Mouse (Mus musculus) left cerebral cortex, postnatal 10 days (tissue): ENCODE measurements around the gene Dennd5a. TPM values are rescaled to one million over a fixed set of nuclear protein-coding genes. Genes with fewer than 3 reads are reported as not detected.

Experiments used
- DNase-seq, 2 experiments: peaks; one replicate each; pipeline ENCODE4 v3.0.0; 2021 to 2022; ENCODE audit warnings: low spot score in 2 of 2, mixed read lengths in 1 of 2; ENCODE audit errors: extremely low spot score in 1 of 2
- intact Hi-C: fragments of 180-260 bp; cut with DNase I; formaldehyde crosslinking; loops from one replicate; pipeline ENCODE4 v1.15.1; 2025
- total RNA-seq, 2 experiments: library from RNA; stranded (reverse); gene quantifications; 2 replicates each; pipeline ENCODE4 v1.2.3; 2021

The Dennd5a gene
- total RNA-seq, 2 experiments from 2014 or later = 150 to 152 TPM

GRCm38 (mm10) chr7:109900921-109901320 lies 59.3 kb downstream of the Dennd5a start:
- no peak for DNase-seq
- intact Hi-C loops = no loop called here

- intact Hi-C loops = no loop called here
- DNase-seq = no peak
Measured at GRCm38 (mm10) chr7:109898911-109899310, 61.4 kb downstream of the Dennd5a start.

- peak; percentile 67 to 87 for DNase-seq
- intact Hi-C loops = no loop called here
Measured at GRCm38 (mm10) chr7:109892530-109892929, 67.7 kb downstream of the Dennd5a start.

GRCm38 (mm10) chr7:109891786-109892185 lies 68.5 kb downstream of the Dennd5a start:
- intact Hi-C loops = no loop called here

DNA sequence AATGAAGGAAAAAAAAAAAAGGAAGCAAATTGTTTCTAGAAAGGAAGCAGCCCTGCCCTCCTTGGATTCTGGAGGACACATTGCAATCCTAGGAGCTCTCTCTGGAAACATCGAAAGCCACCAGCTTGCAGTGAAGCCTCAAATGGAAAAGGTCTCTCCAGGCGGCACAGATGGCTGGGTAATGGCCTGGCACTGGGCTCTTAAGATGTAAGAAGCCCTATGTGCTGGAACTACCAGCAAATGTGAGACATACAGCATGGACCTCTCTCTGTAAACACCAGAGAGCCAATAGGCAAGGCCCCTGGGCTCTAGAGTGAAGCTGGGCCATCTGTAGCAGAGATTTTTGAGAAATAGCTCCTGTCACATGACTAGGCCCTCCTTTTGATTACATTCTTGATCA lies 70.0 kb downstream of the Dennd5a start:
- no peak for DNase-seq
- intact Hi-C loops = no loop called here

More at GRCm38 (mm10) chr7:109891786-109892185, 68.5 kb downstream of the Dennd5a start:
- DNase-seq = no peak

DNA sequence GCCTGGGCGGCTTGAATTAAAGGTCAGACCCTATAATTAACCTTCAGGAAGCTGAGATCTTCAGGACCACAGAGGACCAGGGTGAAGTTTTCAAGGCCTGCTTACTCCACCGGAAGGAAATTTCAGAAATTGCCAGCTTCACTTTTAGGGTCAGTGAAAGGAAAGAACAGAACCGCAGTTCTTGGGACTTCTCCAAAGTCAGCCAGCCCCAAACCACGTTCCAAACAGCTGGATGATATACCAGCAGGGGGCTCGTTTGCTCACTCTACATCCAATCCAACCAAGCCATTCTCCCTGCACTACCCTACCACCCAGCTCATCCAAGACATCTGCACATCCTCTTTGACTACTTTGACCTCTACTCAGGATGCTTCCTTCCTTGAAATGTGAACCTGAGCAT lies 71.0 kb downstream of the Dennd5a start:
- intact Hi-C loops = no loop called here

DNA sequence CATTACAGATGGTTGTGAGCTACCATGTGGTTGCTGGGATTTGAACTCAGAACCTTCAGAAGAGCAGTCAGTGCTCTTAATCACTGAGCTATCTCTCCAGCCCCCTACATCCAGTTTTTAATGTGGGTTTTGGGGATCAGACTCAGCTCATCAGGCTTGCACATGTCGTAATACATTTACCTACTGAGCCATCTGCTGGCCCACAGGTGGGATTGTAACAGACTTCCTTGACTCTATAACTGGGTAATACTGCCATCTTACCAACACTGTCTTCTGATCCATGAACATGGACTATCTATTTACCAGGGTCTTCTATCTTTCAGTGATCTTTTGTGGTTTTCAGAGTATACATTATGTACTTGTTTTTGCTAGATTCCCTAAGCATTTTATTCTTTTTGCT lies 74.0 kb downstream of the Dennd5a start:
- intact Hi-C loops = no loop called here
- no peak for DNase-seq

More for the DNA sequence above, 71.0 kb downstream of the Dennd5a start:
- DNase-seq = no peak

- intact Hi-C loops = no loop called here
Measured at GRCm38 (mm10) chr7:109882574-109882973, 77.7 kb downstream of the Dennd5a start.

DNA sequence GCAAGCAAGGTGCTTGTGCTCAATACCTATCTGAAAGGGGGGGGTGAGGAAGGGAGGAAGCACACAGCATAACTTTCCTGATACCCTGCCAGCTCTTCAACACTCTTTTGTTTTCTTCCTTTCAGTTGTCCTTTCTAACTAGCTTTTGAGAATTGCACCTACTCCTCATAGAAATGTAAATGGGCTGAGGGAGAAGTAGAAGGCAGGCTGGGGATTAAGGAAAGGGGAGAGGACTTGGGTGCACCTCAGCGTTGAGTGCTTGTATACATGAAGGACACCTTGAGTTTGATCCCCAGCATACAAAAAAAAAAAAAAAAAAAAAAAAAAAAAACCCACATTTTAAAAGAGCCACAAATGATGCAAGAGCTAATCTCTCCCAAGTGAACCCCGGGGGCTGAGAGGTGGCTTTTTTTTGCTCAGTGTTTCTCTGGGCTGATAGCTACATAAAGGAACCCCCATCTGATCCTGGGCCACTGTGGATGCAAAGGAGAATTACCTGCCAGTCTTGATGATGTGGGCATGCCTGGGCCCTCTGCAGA lies 78.6 kb downstream of the Dennd5a start:
- DNase-seq = no peak
- intact Hi-C loops = no loop called here

More at GRCm38 (mm10) chr7:109882574-109882973, 77.7 kb downstream of the Dennd5a start:
- DNase-seq = no peak

DNA sequence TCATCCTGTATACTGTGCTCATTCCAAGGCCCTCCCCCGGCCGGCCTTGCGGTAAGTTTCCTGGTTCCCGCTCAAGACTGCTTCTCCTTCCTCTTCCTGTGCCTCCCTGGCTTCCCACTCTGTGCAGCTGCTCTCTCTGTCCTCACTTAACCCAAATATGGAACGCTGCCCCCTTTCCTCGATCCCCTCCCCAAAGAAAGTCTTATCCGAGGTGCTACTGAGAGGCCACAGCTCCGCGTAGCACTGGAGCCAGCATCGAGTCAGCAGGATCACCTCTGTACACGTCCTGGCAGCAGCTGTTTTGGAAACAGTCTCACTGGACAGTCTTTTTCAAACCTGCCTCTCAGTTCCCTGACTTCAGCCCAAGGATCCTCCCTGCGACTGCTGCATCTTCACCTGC lies 81.1 kb downstream of the Dennd5a start:
- DNase-seq = no peak
- intact Hi-C loops = no loop called here

GRCm38 (mm10) chr7:109876085-109876484 lies 84.2 kb downstream of the Dennd5a start:
- no peak for DNase-seq
- intact Hi-C loops = no loop called here

DNA sequence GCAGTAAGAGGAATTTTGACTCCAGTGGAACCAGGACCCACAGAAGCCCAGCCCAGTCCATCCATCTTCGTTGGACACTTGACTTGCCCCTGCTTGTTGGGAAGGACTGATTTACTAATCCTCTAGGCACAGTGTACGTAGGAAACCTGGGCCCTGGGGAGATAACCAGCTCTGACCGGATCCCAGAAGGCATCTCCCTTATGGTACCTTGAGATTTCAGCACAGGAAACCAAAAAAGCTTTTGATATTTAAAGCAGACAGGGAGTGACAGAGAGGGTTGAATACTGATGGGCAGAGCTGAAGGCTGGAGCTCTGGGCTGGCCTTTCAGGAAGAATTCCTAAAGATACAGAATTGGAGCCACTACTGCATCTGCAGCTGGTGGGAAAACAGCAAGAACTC lies 84.7 kb downstream of the Dennd5a start:
- intact Hi-C loops = no loop called here

GRCm38 (mm10) chr7:109875033-109875432 lies 85.2 kb downstream of the Dennd5a start:
- DNase-seq = no peak
- intact Hi-C loops = no loop called here

More for the DNA sequence above, 84.7 kb downstream of the Dennd5a start:
- DNase-seq = no peak

- intact Hi-C loops = no loop called here
- no peak for DNase-seq
Measured at GRCm38 (mm10) chr7:109873170-109873569, 87.1 kb downstream of the Dennd5a start.

GRCm38 (mm10) chr7:109871232-109871631 lies 89.0 kb downstream of the Dennd5a start:
- intact Hi-C loops = no loop called here

DNA sequence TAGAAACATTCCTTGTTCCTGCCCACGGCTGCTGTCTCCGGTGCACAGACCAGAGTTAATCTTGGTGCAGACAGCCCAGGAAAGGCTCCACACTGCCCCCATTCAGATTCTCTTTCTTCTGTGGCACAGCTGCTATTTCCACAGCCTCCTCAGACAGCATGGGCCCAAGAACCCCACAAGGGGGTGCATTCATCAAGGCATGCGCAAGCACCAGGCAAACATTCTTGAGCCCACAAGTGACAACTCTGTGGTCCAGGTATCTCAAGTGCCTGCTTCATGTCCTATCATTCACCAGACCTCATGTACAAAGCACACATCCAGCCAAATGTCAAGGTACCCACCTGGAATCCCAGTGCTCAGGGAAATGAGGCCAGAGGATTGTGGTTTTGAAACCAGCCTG lies 91.8 kb downstream of the Dennd5a start:
- intact Hi-C loops = loop anchor here (5.0 kb wide), 1 partner anchor 76 kb away; no protein-coding TSS in a partner anchor
- peak in 1 of 2 experiments; percentile 40 for DNase-seq

More at GRCm38 (mm10) chr7:109871232-109871631, 89.0 kb downstream of the Dennd5a start:
- no peak for DNase-seq

- intact Hi-C loops = loop anchor here (5.0 kb wide), 1 partner anchor 74 kb away; no protein-coding TSS in a partner anchor
- no peak for DNase-seq
Measured at GRCm38 (mm10) chr7:109866643-109867042, 93.6 kb downstream of the Dennd5a start.

DNA sequence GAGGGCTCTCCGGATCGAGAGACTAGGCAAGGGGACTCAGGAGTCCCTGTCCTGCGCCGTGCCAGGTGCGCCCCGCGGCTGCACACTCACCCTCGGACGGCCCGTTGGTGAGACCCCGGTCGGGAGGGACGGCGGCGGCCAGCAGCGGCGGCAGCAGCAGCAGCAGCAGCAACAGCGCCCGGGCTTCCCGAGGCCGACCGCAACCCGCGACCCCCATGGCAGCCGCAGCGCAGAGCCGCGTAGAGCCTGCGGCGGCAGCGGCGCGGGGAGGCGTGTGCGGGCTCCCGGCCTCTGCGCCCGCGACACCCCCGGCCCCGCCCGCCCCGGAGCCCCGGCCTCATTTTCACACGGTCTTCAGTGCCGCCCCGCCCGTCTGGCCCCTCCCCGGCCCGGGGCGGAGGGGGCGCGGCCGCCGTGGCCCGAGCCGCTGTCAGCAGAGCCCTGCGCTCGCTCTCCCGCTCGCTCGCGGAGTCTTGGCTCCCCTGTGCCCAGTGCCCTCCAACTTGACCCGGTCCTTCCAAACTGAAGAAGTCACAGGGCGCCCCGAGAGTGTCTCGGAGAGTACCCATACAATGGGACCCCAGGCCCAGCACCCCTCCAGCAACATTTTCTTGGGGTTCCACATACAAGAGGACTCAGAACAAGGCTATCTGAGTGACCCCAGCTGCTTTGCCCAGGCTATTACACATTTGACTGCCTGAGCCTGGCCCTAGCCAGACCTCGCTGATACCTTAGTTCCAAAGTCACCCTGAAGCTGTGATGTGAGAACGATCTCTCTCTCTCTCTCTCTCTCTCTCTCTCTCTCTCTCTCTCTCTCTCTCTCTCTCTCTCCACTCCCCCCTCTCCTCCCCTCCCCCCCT lies 94.7 kb downstream of the Dennd5a start, which contains the start of gene Scube2:
Scube2 (minus strand) TSS at position 310 of the 860 bp plus-strand sequence.
- DNase-seq = peak in 1 of 2 experiments; percentile 46
- intact Hi-C loops = loop anchor here (5.0 kb wide), 1 partner anchor 73 kb away; no protein-coding TSS in a partner anchor

GRCm38 (mm10) chr7:109863561-109863960 lies 96.7 kb downstream of the Dennd5a start:
- intact Hi-C loops = no loop called here
- no peak for DNase-seq

GRCm38 (mm10) chr7:109860162-109860561 lies 100.1 kb downstream of the Dennd5a start:
- no peak for DNase-seq
- intact Hi-C loops = no loop called here
